Mouse (Mus musculus) stomach, postnatal 0 days (tissue): ENCODE data around the gene Mx1.

Experiments used
- CTCF ChIP-seq: IDR thresholded peaks from 2 replicates; pipeline ENCODE4 v1.5.1; 2016; ENCODE audit warnings: antibody characterized with exemption, low read depth, mild to moderate bottlenecking, moderate library complexity
- EP300 ChIP-seq: optimal IDR thresholded peaks from 2 replicates; pipeline ENCODE3; 2016; ENCODE audit warnings: antibody characterized with exemption

DNA sequence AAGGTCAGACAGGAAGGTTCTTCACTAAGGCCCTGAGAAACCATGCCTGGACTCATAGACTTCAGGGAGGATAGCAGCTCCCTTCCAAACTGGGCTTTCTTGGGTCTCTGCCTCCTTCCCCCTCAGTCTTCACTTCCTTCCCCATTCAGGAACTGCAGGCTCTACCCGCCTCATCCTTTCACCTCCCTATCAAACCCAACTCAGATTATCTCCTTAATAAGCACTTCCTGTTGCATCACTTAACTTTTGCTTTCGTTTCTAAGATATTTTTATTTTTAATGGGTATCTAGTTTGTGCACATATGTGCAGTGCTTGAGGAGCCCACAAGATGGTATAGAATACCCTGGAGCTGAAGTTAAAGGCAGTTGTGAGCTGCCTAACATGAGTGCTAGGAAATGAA, 15.9 kb upstream of the Mx1 start:
- TF ChIP-seq CTCF, result no peak
- TF ChIP-seq EP300, result no peak
